Mouse (Mus musculus): Measurements from ENCODE around the gene Fam20a.

The Fam20a gene

GRCm38 (mm10) chr11:109721781-109722446 is at the start of gene Fam20a:
Gene Fam20a, minus strand, starts transcription at chr11:109722279.
- peak; percentile 70 for DNase-seq (ENCODE audit: low spot score in 2 of 2)

GRCm38 (mm10) chr11:109771381-109771780 is 49.3 kb upstream of the Fam20a start:
- DNase-seq (ENCODE audit: low spot score in 2 of 2) = no peak

GRCm38 (mm10) chr11:109770185-109770584 is 48.1 kb upstream of the Fam20a start:
- no peak for DNase-seq (ENCODE audit: low spot score in 2 of 2)

- DNase-seq (ENCODE audit: low spot score in 2 of 2) = no peak
Observed at GRCm38 (mm10) chr11:109769091-109769490, 47.0 kb upstream of the Fam20a start.

- DNase-seq (ENCODE audit: low spot score in 2 of 2) = no peak
Observed at GRCm38 (mm10) chr11:109760063-109760462, 38.0 kb upstream of the Fam20a start.

GRCm38 (mm10) chr11:109758616-109759215 is 36.6 kb upstream of the Fam20a start:
- DNase-seq (ENCODE audit: low spot score in 2 of 2) = peak; percentile 10 to 44

GRCm38 (mm10) chr11:109754105-109754602 is 32.1 kb upstream of the Fam20a start:
- DNase-seq (ENCODE audit: low spot score in 2 of 2) = no peak

GRCm38 (mm10) chr11:109751636-109752603 is 29.8 kb upstream of the Fam20a start:
- no peak for DNase-seq (ENCODE audit: low spot score in 2 of 2)

GRCm38 (mm10) chr11:109745210-109745609 is 23.1 kb upstream of the Fam20a start:
- no peak for DNase-seq (ENCODE audit: low spot score in 2 of 2)

GRCm38 (mm10) chr11:109737967-109738366 is 15.9 kb upstream of the Fam20a start:
- no peak for DNase-seq (ENCODE audit: low spot score in 2 of 2)

- DNase-seq (ENCODE audit: low spot score in 2 of 2) = no peak
Observed at GRCm38 (mm10) chr11:109736406-109736805, 14.3 kb upstream of the Fam20a start.

GRCm38 (mm10) chr11:109734341-109734740 is 12.3 kb upstream of the Fam20a start:
- no peak for DNase-seq (ENCODE audit: low spot score in 2 of 2)

GRCm38 (mm10) chr11:109732726-109733438 is 10.8 kb upstream of the Fam20a start:
- DNase-seq (ENCODE audit: low spot score in 2 of 2) = no peak

- no peak for DNase-seq (ENCODE audit: low spot score in 2 of 2)
Observed at GRCm38 (mm10) chr11:109728371-109728770, 6.3 kb upstream of the Fam20a start.

- peak; percentile 85 to 87 for DNase-seq (ENCODE audit: low spot score in 2 of 2)
Observed at GRCm38 (mm10) chr11:109722711-109723110, 632 bp upstream of the Fam20a start.

GRCm38 (mm10) chr11:109721320-109721780 is 729 bp downstream of the Fam20a start:
- peak; percentile 58 to 72 for DNase-seq (ENCODE audit: low spot score in 2 of 2)

GRCm38 (mm10) chr11:109720809-109721319 is 1.2 kb downstream of the Fam20a start:
- DNase-seq (ENCODE audit: low spot score in 2 of 2) = peak in 1 of 2 experiments; percentile 75

GRCm38 (mm10) chr11:109719399-109719798 is 2.7 kb downstream of the Fam20a start:
- DNase-seq (ENCODE audit: low spot score in 2 of 2) = no peak

- DNase-seq (ENCODE audit: low spot score in 2 of 2) = no peak
Observed at GRCm38 (mm10) chr11:109717966-109718895, 3.8 kb downstream of the Fam20a start.

GRCm38 (mm10) chr11:109717448-109717847 is 4.6 kb downstream of the Fam20a start:
- peak; percentile 55 to 63 for DNase-seq (ENCODE audit: low spot score in 2 of 2)
